Mouse (Mus musculus): ENCODE results near the gene Dok5.

- TF ChIP-seq CTCF (IDR thresholded peaks at IDR 0.05; ENCODE audit: low read depth) = no peak
- TF ChIP-seq EP300 (optimal IDR thresholded peaks at IDR 0.05) = no peak
Measured at GRCm38 (mm10) chr2:170757228-170757875, 25.7 kb downstream of the Dok5 start.
